Mouse (Mus musculus) MEL (cell line): ENCODE data around the gene Smad6. TPM values are rescaled to one million over a fixed set of nuclear protein-coding genes. Genes with fewer than 3 reads are reported as not detected.

Experiments used
- DNase-seq: peaks from one replicate; pipeline ENCODE4 v3.0.0; 2011; ENCODE audit warnings: low read depth, low spot score
- H3K27ac ChIP-seq: 2 replicates; pipeline ENCODE4 v1.5.1; 2012; ENCODE audit warnings: low read depth, mild to moderate bottlenecking, control low read depth, low read length, moderate library complexity; ENCODE audit not compliant: control insufficient read depth
- H3K27me3 ChIP-seq, 2 experiments: fragments of 150-350 bp in 1 of 2; sonication (generic) in 1 of 2; 2 replicates each; pipeline ENCODE4 v1.6.1; 2012; ENCODE audit warnings: low read length in 2 of 2, mild to moderate bottlenecking in 2 of 2, improper control_type of control experiment in 1 of 2, moderate library complexity in 1 of 2; ENCODE audit not compliant: insufficient read depth in 2 of 2, control insufficient read depth in 1 of 2
- H3K36me3 ChIP-seq, 2 experiments: 2 replicates each; pipeline ENCODE4 v1.6.1; 2012 to 2014; ENCODE audit warnings: low read length in 2 of 2, improper control_type of control experiment in 1 of 2, inconsistent platforms in 1 of 2, mild to moderate bottlenecking in 1 of 2; ENCODE audit not compliant: insufficient read depth in 2 of 2, control insufficient read depth in 1 of 2
- H3K4me1 ChIP-seq, 2 experiments: fragments of 150-350 bp in 1 of 2; sonication (generic) in 1 of 2; 2 replicates each; pipeline ENCODE4 v1.6.1; 2012; ENCODE audit warnings: low read length in 2 of 2, improper control_type of control experiment in 1 of 2, mild to moderate bottlenecking in 1 of 2; ENCODE audit not compliant: insufficient read depth in 2 of 2, control insufficient read depth in 1 of 2
- H3K4me3 ChIP-seq, 2 experiments: fragments of 150-350 bp in 1 of 2; sonication (generic) in 1 of 2; 2 replicates each; pipeline ENCODE4 v1.5.1; 2012; ENCODE audit warnings: low read depth in 2 of 2, low read length in 2 of 2, mild to moderate bottlenecking in 2 of 2, moderate library complexity in 2 of 2, control low read depth in 1 of 2, improper control_type of control experiment in 1 of 2; ENCODE audit not compliant: control insufficient read depth in 1 of 2, insufficient read depth in 1 of 2
- H3K79me2 ChIP-seq: 2 replicates; pipeline ENCODE4 v1.6.1; 2012; ENCODE audit warnings: mild to moderate bottlenecking, low read length, moderate library complexity; ENCODE audit not compliant: control insufficient read depth, poor library complexity, insufficient read depth
- H3K9ac ChIP-seq: 2 replicates; pipeline ENCODE4 v1.6.1; 2012; ENCODE audit warnings: low read depth, mild to moderate bottlenecking, control low read depth, low read length, moderate library complexity; ENCODE audit not compliant: control insufficient read depth, poor library complexity, severe bottlenecking
- H3K9me3 ChIP-seq: fragments of 150-350 bp; sonication (generic); replicated peaks from 2 replicates; pipeline ENCODE4 v1.6.1; 2012; ENCODE audit warnings: mild to moderate bottlenecking, low read length, improper control_type of control experiment, moderate library complexity; ENCODE audit not compliant: insufficient read depth
- BHLHE40 ChIP-seq: IDR thresholded peaks from 2 replicates; pipeline ENCODE4 v1.6.1; 2012; ENCODE audit warnings: low read depth, mild to moderate bottlenecking, inconsistent platforms, low read length, improper control_type of control experiment, borderline replicate concordance
- CHD1 ChIP-seq: IDR thresholded peaks from 2 replicates; pipeline ENCODE4 v1.6.1; 2012; ENCODE audit warnings: low read depth, mild to moderate bottlenecking, inconsistent platforms, low read length, improper control_type of control experiment
- CHD2 ChIP-seq: IDR thresholded peaks from 2 replicates; pipeline ENCODE4 v1.6.1; 2011; ENCODE audit warnings: low read length, improper control_type of control experiment
- CTCF ChIP-seq, 3 experiments: IDR thresholded peaks in 2 of 3; conservative IDR thresholded peaks in 1 of 3; 2 replicates each; pipeline ENCODE4 v1.5.1; 2011 to 2012; ENCODE audit warnings: low read length in 3 of 3, low read depth in 2 of 3, mild to moderate bottlenecking in 2 of 3, improper control_type of control experiment in 1 of 3, inconsistent platforms in 1 of 3, mixed read lengths in 1 of 3, moderate library complexity in 1 of 3; ENCODE audit not compliant: control insufficient read depth in 1 of 3, insufficient read depth in 1 of 3, poor library complexity in 1 of 3, severe bottlenecking in 1 of 3
- E2F4 ChIP-seq: IDR thresholded peaks from 2 replicates; pipeline ENCODE4 v1.6.1; 2011; ENCODE audit warnings: low read depth, low read length, improper control_type of control experiment, borderline replicate concordance
- ELF1 ChIP-seq: IDR thresholded peaks from 2 replicates; pipeline ENCODE4 v1.6.1; 2014; ENCODE audit warnings: low read depth, mild to moderate bottlenecking, inconsistent platforms, low read length, improper control_type of control experiment, moderate library complexity
- EP300 ChIP-seq, 2 experiments: IDR thresholded peaks; 2 replicates each; pipeline ENCODE4 v1.6.1; 2011; ENCODE audit warnings: improper control_type of control experiment in 2 of 2, low read length in 2 of 2, low read depth in 1 of 2, mild to moderate bottlenecking in 1 of 2
- ETS1 ChIP-seq: IDR thresholded peaks from 2 replicates; pipeline ENCODE4 v1.6.1; 2012; ENCODE audit warnings: low read depth, mild to moderate bottlenecking, inconsistent platforms, low read length, improper control_type of control experiment, moderate library complexity
- GABPA ChIP-seq: IDR thresholded peaks from 2 replicates; pipeline ENCODE4 v1.6.1; 2012; ENCODE audit warnings: low read depth, mild to moderate bottlenecking, inconsistent platforms, low read length, improper control_type of control experiment, moderate library complexity
- GATA1 ChIP-seq: IDR thresholded peaks from 2 replicates; pipeline ENCODE4 v1.6.1; 2011; ENCODE audit warnings: low read depth, low read length, improper control_type of control experiment
- HCFC1 ChIP-seq: IDR thresholded peaks from 2 replicates; pipeline ENCODE4 v1.6.1; 2012; ENCODE audit warnings: low read depth, mild to moderate bottlenecking, inconsistent platforms, low read length, improper control_type of control experiment, moderate library complexity
- JUND ChIP-seq: IDR thresholded peaks from 2 replicates; pipeline ENCODE4 v1.6.1; 2011; ENCODE audit warnings: low read depth, mild to moderate bottlenecking, improper control_type of control experiment, low read length
- KAT2A ChIP-seq: conservative IDR thresholded peaks from 2 replicates; pipeline ENCODE4 v1.6.1; 2012; ENCODE audit warnings: low read depth, low read length, improper control_type of control experiment, inconsistent platforms
- MAFK ChIP-seq: IDR thresholded peaks from 2 replicates; pipeline ENCODE4 v1.6.1; 2011; ENCODE audit warnings: low read depth, mild to moderate bottlenecking, low read length, improper control_type of control experiment, borderline replicate concordance
- MAX ChIP-seq: IDR thresholded peaks from 2 replicates; pipeline ENCODE4 v1.6.1; 2011; ENCODE audit warnings: low read length, improper control_type of control experiment
- MAZ ChIP-seq: IDR thresholded peaks from 2 replicates; pipeline ENCODE4 v1.6.1; 2012; ENCODE audit warnings: low read depth, mild to moderate bottlenecking, inconsistent platforms, low read length, improper control_type of control experiment
- MEF2A ChIP-seq: IDR thresholded peaks from 2 replicates; pipeline ENCODE4 v1.6.1; 2014; ENCODE audit warnings: low read depth, mild to moderate bottlenecking, inconsistent platforms, low read length, improper control_type of control experiment; ENCODE audit not compliant: poor library complexity, insufficient replicate concordance, severe bottlenecking; ENCODE audit errors: extremely low read depth
- MXI1 ChIP-seq: IDR thresholded peaks from 2 replicates; pipeline ENCODE4 v1.6.1; 2011; ENCODE audit warnings: mild to moderate bottlenecking, low read depth, low read length, improper control_type of control experiment
- MYB ChIP-seq: IDR thresholded peaks from 2 replicates; pipeline ENCODE4 v1.6.1; 2011; ENCODE audit warnings: mild to moderate bottlenecking, low read depth, low read length, improper control_type of control experiment
- MYC ChIP-seq: IDR thresholded peaks from 2 replicates; pipeline ENCODE4 v1.6.1; 2011; ENCODE audit warnings: low read depth, mild to moderate bottlenecking, low read length, improper control_type of control experiment, moderate library complexity
- NELFE ChIP-seq: IDR thresholded peaks from 2 replicates; pipeline ENCODE4 v1.6.1; 2011; ENCODE audit warnings: low read depth, low read length, improper control_type of control experiment
- NRF1 ChIP-seq: IDR thresholded peaks from 2 replicates; pipeline ENCODE4 v1.6.1; 2014; ENCODE audit warnings: low read depth, mild to moderate bottlenecking, inconsistent platforms, low read length, improper control_type of control experiment, moderate library complexity; ENCODE audit not compliant: poor library complexity, insufficient read depth, severe bottlenecking
- POLR2A ChIP-seq, 2 experiments: IDR thresholded peaks; 2 replicates each; pipeline ENCODE4 v1.6.1; 2011 to 2012; ENCODE audit warnings: low read length in 2 of 2, mild to moderate bottlenecking in 2 of 2, control low read depth in 1 of 2, improper control_type of control experiment in 1 of 2, low read depth in 1 of 2, moderate library complexity in 1 of 2; ENCODE audit not compliant: control insufficient read depth in 1 of 2, insufficient read depth in 1 of 2, poor library complexity in 1 of 2
- POLR2AphosphoS2 ChIP-seq: IDR thresholded peaks from 2 replicates; pipeline ENCODE4 v1.6.1; 2011; ENCODE audit warnings: low read length, improper control_type of control experiment
- POLR2AphosphoS5 ChIP-seq: IDR thresholded peaks from 2 replicates; pipeline ENCODE4 v1.6.1; 2012; ENCODE audit warnings: low read depth, borderline replicate concordance, mild to moderate bottlenecking, inconsistent platforms, low read length, moderate library complexity, mixed read lengths
- SIN3A ChIP-seq: IDR thresholded peaks from 2 replicates; pipeline ENCODE4 v1.6.1; 2012; ENCODE audit warnings: low read length, improper control_type of control experiment, inconsistent platforms
- SMC3 ChIP-seq: IDR thresholded peaks from 2 replicates; pipeline ENCODE4 v1.6.1; 2011; ENCODE audit warnings: low read depth, low read length, improper control_type of control experiment
- TAL1 ChIP-seq: IDR thresholded peaks from 2 replicates; pipeline ENCODE4 v1.6.1; 2012; ENCODE audit warnings: mild to moderate bottlenecking, inconsistent platforms, low read length, moderate library complexity, mixed read lengths
- TBP ChIP-seq: IDR thresholded peaks from 2 replicates; pipeline ENCODE4 v1.8.0; 2011; ENCODE audit warnings: low read depth, low read length, improper control_type of control experiment
- TCF12 ChIP-seq: IDR thresholded peaks from 2 replicates; pipeline ENCODE4 v1.6.1; 2014; ENCODE audit warnings: low read depth, mild to moderate bottlenecking, inconsistent platforms, low read length, improper control_type of control experiment, moderate library complexity
- UBTF ChIP-seq: IDR thresholded peaks from 2 replicates; pipeline ENCODE4 v1.6.1; 2012; ENCODE audit warnings: low read depth, mild to moderate bottlenecking, inconsistent platforms, low read length, improper control_type of control experiment, moderate library complexity, borderline replicate concordance; ENCODE audit not compliant: insufficient read depth
- USF1 ChIP-seq: IDR thresholded peaks from 2 replicates; pipeline ENCODE4 v1.6.1; 2014; ENCODE audit warnings: low read depth, mild to moderate bottlenecking, inconsistent platforms, low read length, improper control_type of control experiment, moderate library complexity
- ZC3H11A ChIP-seq: IDR thresholded peaks from 2 replicates; pipeline ENCODE4 v1.6.1; 2012; ENCODE audit warnings: low read depth, mild to moderate bottlenecking, inconsistent platforms, low read length, improper control_type of control experiment
- ZKSCAN1 ChIP-seq: IDR thresholded peaks from 2 replicates; pipeline ENCODE4 v1.6.1; 2012; ENCODE audit warnings: low read depth, mild to moderate bottlenecking, inconsistent platforms, low read length, improper control_type of control experiment, moderate library complexity
- ZMIZ1 ChIP-seq: IDR thresholded peaks from 2 replicates; pipeline ENCODE4 v1.6.1; 2012; ENCODE audit warnings: low read depth, mild to moderate bottlenecking, inconsistent platforms, low read length, improper control_type of control experiment, moderate library complexity
- ZNF384 ChIP-seq: IDR thresholded peaks from 2 replicates; pipeline ENCODE4 v1.6.1; 2012; ENCODE audit warnings: low read depth, mild to moderate bottlenecking, inconsistent platforms, low read length, improper control_type of control experiment
- polyA plus RNA-seq, 2 experiments: library from polyadenylated mRNA; stranded (reverse) in 1 of 2; unstranded in 1 of 2; fragments of >175 nt in 1 of 2; fragments of >200 nt in 1 of 2; gene quantifications; 2 replicates each; pipeline versions ENCODE4 v1.2.1 to v1.2.4; 2012; ENCODE audit warnings: low replicate concordance in 2 of 2, low read depth in 1 of 2; ENCODE audit not compliant: insufficient read length in 2 of 2, insufficient read depth in 1 of 2, missing spikeins in 1 of 2
- total RNA-seq: library from RNA; depleted of rRNA; stranded (reverse); fragments of 300-350 nt; gene quantifications from 2 replicates; pipeline ENCODE4 v1.2.3, GENCODE M21; 2012

Gene Smad6
- total and polyA plus RNA-seq, 3 experiments: 2.2 to 3.9 TPM; not detected in 1

DNA sequence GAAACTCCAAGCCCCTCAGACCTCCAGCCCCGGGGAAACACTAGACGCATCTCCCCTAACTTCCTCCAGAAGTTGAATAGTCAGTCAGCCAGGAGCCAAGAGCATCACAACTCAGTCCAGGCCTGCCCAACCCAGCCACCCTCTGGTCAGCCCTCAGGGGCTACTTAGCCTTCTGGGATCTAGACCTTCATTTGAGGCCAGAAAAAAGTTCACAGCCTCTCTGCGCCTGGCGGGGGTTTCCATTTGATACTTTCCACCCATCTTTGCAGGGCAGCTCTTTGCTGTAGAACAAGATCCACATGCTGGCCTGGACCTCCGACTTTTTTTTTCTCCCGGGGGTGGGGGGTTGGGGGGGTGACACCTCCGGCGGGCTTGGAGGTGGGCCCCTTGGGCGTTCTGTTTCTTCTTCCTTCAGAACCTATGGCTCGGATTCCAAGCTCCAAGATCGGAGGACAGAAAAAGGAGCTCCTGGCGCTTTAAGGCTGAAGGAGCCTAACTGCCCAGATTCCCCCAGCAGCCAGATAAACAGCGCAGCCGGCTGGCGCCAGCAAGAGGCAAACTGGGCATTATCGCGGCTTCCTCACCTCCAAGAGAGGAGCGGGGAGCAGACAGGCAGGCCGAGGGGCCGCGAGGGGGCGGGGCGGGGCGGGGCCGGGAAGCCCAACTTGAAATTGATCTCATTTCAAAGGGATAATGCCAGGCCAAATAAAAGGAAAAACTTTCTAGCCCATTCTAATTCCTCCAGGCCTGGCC is 5.0 kb downstream of the Smad6 start:
- peaks cover 0 to 9% of the 10 kb centered on the region in 2 experiments; a peak in 2 of 4 replicates for H3K36me3 ChIP-seq
- no peaks in the 10 kb centered on the region for H3K79me2 ChIP-seq
- no peaks in the 10 kb centered on the region for H3K27me3 ChIP-seq
- H3K4me3 ChIP-seq: peak overlapping the region; percentile 42 to 65
- DNase-seq: peak; percentile 83
- no peaks in the 10 kb centered on the region for H3K9me3 ChIP-seq
- peak overlapping the region; percentile 66 for H3K27ac ChIP-seq
- peak overlapping the region; percentile 61 for H3K9ac ChIP-seq
- peaks cover 2 to 10% of the 10 kb centered on the region in 2 experiments; a peak in 2 of 4 replicates for H3K4me1 ChIP-seq
- TF ChIP-seq E2F4 (no peak), ZKSCAN1 (no peak), UBTF (no peak), MAZ (peak; percentile 79), ETS1 (peak; percentile 56; the same call in 1 of the 2 replicates), JUND (no peak), CHD1 (no peak), CTCF (IDR thresholded peaks at IDR 0.05 in 2 of 3, conservative IDR thresholded peaks at IDR 0.05 in 1 of 3; ENCODE audit: control insufficient read depth in 1 of 3, insufficient read depth in 1 of 3, low read depth in 2 of 3, low read length in 3 of 3, poor library complexity in 1 of 3, severe bottlenecking in 1 of 3) (0 out of 6 replicates have a peak, but pooled peaks of 1 of the 3 experiments have one; percentile 1), NELFE (no peak), GATA1 (peak; percentile 44; the same call in 1 of the 2 replicates), ZNF384 (0 out of 2 replicates have a peak, but pooled peaks have one; percentile 4), TCF12 (peak; percentile 52; the same call in 1 of the 2 replicates), NRF1 (peak; percentile 28; the same call in 1 of the 2 replicates), ELF1 (no peak), POLR2AphosphoS5 (no peak), ZC3H11A (no peak), CHD2 (no peak), TAL1 (no peak), POLR2AphosphoS2 (no peak), EP300 (IDR thresholded peaks at IDR 0.05; ENCODE audit: low read depth in 1 of 2, low read length in 2 of 2) (peak; percentile 26 to 53; a peak in 1 of 4 replicates), MXI1 (peak; percentile 45; the same call in 1 of the 2 replicates), ZMIZ1 (no peak), SIN3A (peak; percentile 85), MYB (no peak), SMC3 (no peak), GABPA (no peak), MAX (no peak), USF1 (no peak), TBP (0 out of 2 replicates have a peak, but pooled peaks have one; percentile 17), HCFC1 (peak; percentile 40; the same call in 1 of the 2 replicates), BHLHE40 (no peak), MAFK (no peak), MEF2A (no peak), KAT2A (no peak), MYC (no peak), POLR2A (IDR thresholded peaks at IDR 0.05; ENCODE audit: control insufficient read depth in 1 of 2, insufficient read depth in 1 of 2, low read depth in 1 of 2, low read length in 2 of 2, poor library complexity in 1 of 2) (no peak)
